Mouse (Mus musculus): Measurements from ENCODE around the gene Evi2a.

The Evi2a gene

DNA sequence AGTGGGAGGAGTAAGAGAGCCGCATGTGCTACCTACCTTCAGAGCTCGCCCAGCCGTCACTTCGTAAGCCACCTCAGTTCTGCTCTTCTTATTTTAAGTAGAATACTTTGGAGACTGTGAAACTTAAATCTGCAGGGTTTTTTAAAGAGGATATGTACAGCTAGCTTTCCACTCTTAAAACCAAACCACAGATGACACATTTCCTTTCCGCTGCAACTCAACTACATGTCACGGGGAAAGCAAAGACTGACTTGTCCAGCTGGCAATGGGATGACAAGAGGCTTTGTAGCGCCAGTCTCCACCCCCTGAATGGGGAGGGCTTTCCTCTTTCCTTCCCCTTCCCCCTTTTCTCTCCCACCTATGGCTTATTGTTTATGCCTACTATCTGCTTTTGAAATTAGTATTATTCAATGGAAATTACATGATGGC, at the start of gene Evi2a, which contains the start of gene Evi2:
Evi2a (minus strand) TSS at position 277 of the 429 bp plus-strand sequence.
Evi2 (minus strand) TSS at position 257 of the 429 bp plus-strand sequence.
- peak; percentile 48 for DNase-seq (ENCODE audit: low spot score)

DNA sequence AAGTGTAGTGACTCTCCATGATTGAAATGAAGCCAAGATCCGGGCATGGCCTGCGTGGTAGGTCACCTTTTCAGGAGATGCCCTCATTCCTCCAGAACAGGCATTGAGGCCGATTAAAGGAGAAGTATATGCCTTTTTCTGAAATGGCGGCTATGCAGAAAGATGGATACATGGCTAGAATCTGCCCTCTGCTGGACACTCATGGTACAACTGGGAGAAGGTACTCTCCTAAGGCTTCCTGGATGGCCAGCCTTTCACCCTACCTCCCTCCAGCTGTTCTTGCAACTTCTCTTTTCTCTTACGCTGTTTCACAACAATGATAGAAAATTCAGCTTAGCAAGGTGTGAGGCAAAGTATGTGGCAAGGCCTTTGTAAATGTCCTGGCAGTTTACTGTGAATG, 47.3 kb upstream of the Evi2a start:
- DNase-seq (ENCODE audit: low spot score), result peak; percentile 77

DNA sequence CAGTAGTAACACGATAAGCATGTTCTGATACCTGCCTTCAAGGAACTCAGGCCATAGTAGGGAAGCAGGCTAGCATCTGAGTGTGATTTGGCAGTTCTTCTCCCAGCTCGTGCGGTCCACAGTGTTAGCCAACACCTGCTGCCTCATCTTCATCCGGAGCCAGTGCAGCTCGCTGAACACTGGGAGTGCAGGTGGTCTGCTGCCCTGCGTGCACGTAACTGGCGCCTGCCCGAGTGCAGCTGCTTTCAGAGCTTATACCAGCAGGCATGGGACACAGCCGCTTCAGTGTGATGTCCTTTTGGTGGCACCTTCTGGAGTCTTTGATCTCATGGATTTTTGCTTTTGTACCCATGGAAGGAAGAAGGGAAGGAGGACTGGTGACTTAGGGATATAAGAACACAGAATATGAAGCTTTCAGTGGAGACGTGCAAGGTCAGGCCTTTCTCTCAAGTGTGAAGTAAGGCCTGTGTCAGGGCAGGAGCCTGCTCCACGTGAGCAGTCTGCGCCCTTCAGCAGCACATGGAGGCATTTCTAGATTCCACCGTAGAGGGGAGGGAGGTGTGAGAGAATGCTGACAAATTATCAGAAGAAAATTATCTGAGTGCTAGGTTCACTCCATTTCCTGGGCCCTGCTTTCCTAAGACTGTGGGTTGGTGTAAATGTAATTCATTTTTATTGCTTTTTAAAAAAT, 45.1 kb upstream of the Evi2a start:
- DNase-seq (ENCODE audit: low spot score), result no peak

DNA sequence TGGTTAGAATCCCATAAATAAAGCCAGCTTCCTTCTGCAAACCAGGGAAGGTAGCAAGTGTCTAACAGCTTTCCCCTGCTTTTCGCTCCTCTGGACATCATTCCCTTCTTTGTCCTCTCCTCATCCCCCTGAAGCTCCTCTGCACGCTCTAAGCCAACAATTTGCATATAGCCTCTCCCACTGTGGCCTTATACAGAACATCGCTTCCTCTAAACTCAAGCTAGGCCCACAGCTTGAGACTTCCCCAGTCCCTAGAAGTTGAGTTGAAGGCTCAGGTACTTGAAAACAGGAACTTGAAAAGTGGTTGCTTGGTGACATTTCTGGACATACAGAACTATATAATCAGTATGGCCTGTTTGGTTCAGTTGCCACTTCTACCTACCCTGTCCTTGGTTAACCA, 43.4 kb upstream of the Evi2a start:
- DNase-seq (ENCODE audit: low spot score), result peak; percentile 15

DNA sequence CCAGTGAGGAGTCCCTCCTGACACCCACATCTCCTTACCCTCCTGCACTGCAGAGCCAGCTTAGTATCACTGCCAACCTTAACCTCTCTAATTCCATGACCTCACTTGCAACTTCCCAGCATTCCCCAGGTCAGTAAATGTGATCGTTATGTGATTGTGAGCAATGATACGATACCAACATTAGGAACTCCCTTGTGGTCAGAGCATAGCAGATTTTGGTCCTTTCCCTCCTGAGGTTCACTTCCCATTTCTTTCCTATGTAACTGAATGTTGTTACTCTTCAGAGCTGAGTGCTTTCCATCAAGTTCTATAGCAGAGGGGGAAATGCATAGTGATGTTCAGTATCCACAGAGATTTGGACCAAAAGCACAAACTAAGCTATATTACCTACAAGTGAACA, 39.9 kb upstream of the Evi2a start:
- DNase-seq (ENCODE audit: low spot score), result no peak

DNA sequence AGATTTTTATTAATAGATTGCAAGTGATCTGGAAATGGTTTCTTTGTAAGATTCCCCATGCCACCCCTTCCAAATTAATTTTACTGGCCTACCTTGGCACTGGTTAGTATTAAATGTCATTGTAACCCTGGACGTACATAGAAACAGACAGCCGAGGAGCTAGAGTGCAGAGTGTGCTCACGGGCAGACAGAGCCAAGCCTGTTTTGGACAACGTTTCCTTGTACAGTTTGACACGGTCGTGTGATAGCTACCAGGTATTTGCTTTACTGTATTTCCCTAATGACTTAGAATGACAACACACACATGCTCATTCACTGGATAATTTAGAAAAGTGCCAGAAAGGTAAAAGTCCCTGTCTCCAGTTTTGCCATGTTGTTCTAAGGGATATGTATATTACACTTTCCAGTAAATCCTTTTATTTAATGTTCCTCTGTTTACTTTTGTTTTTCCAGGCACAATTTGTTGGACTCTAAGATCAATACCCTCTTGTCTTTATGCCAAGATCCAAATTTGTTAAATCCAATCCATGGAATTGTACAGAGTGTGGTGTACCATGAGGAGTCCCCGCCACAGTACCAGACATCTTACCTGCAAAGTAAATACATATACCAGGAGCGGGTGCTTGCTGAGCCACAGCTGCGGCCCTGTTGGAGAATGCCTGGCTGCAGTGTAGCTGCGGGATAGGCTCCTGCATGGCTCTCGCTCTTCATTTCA, 37.9 kb upstream of the Evi2a start:
- DNase-seq (ENCODE audit: low spot score), result no peak

DNA sequence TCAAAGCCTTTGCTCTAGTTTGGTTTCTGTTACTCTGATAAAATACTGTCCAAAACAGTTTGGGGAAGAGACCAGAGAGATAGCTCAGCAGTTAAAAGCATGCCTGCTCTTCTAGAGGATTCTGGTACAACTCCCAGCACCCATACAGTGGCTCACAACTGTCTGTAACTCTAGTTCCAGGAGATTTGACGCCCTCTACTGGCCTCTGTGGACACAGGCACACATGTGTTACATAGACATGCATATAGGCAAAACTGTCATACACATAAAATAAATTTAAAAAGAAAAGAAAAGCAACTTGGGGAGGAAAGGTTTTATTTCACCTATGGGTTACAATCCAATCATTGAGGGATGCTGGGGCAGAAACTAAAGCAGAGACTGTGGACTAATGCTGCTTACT, 36.5 kb upstream of the Evi2a start:
- no peak for DNase-seq (ENCODE audit: low spot score)

DNA sequence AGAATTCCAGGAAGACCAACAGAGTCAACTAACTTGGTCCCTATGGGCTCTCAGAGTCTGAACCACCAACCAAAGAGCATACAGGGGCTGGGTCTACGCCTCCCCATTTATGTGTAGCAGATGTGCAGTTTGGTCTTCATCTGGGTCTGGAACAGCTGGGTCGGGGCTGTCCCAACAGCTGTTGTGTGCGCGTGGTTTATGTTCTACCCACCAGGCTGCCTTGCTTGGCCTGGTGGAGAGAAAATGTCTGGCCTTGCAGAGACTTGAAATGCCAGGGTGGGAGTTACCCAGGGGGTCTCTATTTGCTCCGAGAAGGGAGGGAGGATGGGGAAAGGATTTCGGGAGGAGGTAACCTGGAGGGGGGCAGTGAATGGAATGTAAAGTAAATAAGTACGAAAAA, 33.1 kb upstream of the Evi2a start:
- no peak for DNase-seq (ENCODE audit: low spot score)

DNA sequence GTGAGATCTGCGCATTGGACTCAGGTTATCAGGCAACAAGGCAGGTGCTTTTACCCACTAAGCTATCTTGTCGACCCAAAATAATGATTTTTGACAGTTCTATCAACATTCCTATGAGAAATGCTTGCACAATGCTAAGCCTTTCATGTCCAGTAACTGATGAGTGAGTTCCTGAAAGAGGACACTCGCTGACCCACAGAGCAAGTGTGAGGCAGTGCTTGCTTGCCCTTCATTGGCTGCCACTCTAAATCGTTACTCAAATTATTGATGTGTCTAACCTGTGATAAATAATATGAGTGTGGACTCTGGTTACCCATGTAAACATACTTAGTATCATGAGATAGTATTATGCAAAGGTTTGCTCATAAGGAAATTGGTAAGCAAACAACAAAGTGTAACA, 30.1 kb upstream of the Evi2a start:
- DNase-seq (ENCODE audit: low spot score), result no peak

DNA sequence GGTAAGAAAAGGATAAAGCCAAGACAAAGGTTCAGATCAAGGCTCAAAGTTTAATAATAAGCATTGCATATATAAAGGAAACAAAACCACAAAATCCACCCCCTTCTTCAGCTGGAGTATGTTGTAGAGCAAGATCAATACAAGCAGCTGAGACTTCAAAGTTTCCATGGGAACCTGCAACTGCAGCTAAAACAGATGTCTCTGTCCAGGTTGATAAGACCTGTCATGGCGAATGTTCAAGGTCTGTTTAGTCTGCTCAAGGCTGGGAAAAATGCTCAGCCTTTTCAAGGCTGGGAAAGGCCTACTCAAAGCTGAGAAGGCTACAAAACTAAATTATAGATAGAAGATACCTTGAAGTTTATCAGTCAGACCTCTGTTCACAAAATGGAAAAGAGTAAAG, 22.2 kb upstream of the Evi2a start:
- DNase-seq (ENCODE audit: low spot score), result no peak

DNA sequence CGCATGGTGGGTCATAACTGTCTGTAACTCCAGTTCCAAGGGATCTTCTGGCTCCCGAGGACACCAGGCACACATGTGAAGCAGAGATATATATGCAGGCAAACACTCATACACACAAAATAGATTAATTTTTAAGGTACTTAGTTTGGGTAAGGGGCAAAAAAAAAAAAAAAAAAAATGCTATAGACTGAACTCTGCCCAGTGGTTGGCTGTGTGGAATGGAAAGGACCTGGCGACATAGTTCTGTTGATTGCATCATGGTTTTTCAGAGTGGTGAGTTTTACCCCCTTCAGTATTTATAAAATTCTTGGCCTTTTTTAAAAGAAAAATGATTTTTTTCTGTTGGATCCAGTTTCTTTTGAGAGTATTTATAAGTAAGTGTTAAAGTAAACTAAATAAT, 5.9 kb upstream of the Evi2a start:
- DNase-seq (ENCODE audit: low spot score), result no peak

DNA sequence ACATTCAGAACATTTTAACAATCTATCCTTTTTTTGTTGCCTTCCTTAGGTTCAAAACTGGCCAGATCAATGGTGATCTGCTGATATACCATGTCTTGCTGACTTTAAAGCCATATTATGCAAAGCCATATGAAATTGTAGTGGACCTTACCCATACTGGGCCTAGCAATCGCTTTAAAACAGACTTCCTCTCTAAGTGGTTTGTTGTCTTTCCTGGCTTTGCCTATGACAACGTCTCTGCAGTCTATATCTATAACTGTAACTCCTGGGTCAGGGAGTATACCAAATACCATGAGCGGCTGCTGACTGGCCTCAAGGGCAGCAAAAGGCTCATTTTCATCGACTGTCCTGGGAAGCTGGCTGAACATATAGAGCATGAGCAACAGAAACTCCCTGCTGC, 5.1 kb upstream of the Evi2a start:
- DNase-seq (ENCODE audit: low spot score), result no peak

DNA sequence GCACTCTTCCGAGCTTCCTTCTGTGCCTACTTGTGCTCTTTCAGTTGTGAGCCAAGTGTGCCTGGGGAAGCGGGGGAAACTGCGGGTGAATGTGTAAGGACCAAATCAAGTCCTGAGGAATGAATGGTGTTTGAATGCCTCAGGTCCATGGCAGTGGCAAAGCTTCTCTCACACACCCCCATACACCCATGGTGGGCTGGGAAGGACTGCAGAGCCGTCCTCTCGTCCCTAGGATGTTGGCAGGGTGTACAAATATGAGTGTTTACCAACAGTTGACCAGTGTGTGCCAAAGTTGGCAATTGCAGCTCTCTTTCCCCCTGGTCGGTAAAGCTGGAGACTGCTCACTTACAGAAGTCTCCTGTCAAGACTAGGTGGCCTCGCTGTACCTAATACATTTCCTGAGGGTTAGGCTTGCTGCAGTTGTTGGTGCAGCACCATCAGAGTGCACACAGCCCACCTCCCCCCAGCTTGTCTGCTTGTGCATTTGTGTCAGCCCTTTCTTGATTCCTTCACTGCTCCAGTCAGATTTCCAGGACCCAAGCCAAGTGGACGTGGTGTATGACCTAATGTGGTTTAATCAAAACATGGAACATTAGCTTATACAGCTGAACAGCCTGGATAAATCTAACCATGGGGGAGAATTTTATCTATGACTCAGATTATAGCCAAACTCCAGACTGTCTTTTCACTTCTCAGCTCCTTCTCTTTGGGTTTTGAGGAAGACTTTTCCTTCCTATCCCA, 3.7 kb upstream of the Evi2a start:
- DNase-seq (ENCODE audit: low spot score), result no peak

DNA sequence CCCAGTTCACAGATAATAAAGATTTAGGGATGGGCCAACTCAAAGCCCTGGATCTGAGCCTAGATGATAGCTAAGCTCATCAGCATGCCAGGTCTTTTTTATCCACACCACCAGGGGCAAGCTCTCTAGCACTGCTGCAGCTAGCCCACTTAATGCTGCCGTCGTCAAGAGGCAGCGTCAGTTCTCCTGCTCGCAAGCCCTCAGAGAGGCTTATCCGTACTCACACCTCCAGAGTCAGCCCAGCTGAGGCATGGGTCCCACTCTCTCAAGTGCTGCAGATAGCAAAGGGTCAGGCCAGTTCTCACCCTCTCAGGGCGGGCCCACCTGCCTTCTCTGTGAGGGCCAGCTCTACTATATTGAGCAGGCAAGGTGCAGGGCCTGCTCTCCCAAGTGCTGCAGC, 2.9 kb upstream of the Evi2a start:
- DNase-seq (ENCODE audit: low spot score), result no peak

DNA sequence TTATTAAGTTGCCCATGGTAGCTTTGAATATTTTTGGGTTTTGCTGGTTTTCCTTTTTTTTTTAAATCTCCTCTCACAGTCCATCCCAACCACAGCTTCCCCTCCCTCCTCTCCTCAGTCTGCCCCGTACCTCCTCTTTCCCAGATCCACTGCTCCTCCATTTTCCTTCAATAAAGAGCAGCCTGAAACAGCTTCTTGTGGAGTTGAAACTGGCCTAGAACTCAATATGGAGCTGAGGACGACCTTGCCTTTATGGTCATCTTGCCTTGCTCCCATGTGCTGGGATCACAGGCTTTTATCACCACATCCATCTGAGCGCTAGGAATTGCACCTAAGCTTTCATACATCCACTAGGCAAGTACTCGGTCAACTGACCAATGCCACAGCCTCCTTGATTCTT, 1.1 kb upstream of the Evi2a start:
- DNase-seq (ENCODE audit: low spot score), result no peak

DNA sequence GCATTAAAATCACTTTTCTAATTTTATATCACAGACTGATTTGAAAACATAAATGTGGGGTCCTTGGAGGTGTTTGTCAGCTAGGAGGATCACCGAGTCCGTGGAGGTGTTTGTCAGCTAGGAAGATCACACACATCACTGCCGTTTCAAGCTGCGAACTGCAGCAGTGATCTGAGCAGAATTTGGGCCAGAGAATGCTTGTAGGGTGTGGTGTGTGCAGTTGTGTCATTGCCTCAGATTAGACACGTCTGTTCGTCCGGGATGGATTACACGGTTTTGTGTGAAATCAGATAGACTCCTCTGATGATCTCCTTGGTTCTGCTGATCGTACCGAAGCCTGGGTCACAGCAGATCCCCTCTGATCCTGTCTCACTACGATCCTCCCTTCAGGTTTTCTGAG, 365 bp upstream of the Evi2a start:
- no peak for DNase-seq (ENCODE audit: low spot score)

DNA sequence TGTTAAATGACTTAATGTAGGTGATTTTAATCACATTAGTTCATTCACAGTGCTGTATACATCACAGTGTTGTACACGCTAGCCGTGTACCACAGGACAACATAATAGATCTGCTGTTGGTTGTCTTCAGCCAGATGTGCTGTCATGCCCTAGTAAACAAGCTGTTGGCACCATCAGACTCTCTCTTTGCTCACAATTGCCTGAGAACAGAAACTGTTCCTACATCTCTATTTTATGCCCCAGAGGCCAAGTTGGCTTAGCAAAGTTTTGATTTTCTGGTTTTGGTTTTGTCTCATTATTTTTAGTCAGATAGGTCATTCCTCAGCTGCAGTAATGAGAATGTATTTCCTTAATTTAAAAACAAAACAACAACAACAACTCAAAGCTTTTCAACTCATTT, 673 bp downstream of the Evi2a start:
- DNase-seq (ENCODE audit: low spot score), result no peak

DNA sequence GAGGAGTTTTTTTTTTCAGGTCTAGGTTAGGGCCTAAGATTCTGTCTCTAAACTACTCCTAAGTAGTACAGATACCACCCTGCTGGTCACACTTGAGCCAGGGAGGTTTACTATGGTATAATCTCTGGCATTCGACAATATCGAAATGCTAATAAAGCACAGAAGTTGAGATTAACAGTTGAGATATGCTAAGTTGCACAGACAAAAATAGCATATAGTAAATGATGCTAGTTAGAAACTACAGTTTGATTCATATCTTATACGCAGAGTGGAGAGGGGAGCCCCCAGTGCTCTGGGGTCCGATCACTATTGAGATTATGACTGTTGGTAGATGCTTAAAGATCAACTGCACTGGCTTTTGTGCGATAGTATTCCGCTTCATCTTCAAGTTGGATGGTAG, 1.2 kb downstream of the Evi2a start:
- DNase-seq (ENCODE audit: low spot score), result no peak

DNA sequence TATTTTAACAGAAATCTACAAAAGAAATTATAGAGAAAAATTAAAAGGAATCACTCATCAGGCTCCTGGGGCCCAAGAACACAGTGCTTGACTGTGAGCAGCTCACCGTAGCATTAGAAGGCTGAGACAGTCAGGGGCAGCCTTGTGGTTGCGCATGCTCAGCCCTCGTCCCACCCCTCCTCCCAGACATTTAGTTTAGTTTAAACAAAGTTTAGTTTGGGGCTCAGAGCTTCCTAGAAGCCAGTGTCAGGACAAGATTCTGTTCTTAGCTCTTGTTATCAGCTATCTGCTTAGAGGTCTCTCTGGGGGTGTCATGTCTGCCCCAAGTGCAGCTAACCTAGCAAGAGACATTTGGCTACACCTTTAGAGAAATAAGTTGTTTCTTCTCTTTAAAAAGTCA, 1.8 kb downstream of the Evi2a start:
- no peak for DNase-seq (ENCODE audit: low spot score)

DNA sequence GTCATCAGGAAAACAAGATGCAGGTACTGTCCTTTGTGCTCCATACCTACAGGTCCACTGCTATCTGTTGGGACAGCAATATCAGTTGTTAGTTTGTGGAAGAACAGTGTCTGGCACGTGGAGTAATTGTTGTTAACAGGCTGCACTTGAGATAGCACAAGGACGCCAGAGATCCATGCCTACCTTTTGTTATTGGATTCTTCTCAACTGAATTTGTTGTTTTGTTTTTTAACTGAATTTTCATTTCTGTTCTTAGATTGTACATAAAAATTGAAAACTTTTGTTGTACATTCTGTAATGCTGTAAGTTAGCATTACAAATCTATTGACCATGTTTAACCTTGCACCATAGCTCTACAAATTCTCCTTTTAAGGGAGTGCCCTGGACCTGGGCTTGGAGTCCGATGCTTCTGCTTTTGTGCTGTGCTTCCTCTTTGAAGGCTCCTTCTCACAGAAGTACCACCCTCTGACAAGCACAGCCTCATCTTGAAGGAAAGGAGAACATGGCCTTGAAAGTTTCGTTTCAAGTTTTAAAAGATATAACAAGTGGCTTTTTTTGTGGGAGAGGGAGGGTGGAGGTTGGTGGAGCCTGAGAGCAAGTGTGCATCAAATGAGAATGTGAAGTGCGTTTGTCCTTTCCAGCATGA, 2.5 kb downstream of the Evi2a start:
- DNase-seq (ENCODE audit: low spot score), result peak; percentile 66

DNA sequence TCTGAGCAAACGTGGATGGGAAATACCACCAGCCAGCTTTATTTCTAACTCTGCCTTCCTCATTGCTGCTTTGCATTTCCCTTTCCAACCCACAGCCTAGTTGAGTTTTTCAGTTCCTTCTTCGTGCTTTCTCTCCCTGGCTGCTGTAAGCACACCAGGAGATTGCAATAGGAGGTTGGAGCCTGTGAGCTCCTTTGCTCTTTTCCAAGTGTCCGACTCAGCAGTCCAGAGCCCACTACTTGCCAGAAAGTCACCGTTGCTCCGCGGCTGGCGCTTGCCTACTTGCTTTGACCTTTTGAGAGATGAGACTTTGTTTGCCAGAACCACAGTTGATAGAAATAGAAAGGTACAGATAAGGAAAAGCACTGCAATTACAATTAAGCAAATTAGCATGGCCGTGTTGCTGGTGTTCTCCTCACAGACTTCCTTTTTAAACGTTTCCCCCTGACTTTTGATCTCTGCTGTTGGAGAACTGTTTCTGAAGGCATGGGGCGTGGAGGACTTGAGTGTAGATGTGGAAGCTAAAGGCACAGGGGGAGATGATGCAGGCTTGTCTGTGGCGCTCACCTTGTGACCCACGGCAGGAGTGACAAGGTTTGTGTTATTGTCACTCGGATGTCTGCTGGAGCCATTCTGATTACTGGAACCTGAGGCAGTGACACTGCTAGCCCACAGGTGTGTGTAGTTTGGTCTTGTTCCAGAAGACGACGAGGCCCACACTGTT, 3.2 kb downstream of the Evi2a start:
- DNase-seq (ENCODE audit: low spot score), result no peak

DNA sequence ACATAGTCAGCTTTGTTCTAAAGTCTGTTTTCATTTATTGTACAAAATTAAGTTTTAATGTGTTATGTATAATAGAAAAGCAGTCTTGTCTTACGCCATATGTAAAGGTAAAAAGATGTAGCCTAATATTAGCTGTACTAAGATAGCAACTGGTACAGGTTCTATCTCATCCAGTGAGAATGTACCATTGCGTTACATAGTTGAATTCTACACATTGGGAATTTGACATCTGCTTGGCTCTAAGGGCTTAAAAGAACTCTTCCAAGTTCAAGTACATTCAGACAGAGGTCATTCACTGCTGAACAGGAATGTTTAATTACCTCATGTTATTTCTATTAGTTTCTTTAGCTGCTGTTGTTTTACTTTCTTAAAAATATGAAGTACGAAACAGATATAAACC, 3.9 kb downstream of the Evi2a start:
- no peak for DNase-seq (ENCODE audit: low spot score)
